Mouse (Mus musculus) heart, embryonic 12.5 days (tissue): ENCODE results near the gene Ufl1. TPM values are rescaled to one million over a fixed set of nuclear protein-coding genes. Genes with fewer than 3 reads are reported as not detected.
"Not testable (repeated sequence)": the region's sequence is repeated elsewhere in the genome, so short reads cannot be mapped to it uniquely, and the experiment has no call there.

Experiments used
- ATAC-seq: fragments of 200-750 bp; cut with Nextera tagmentation; 2 replicates; pipeline ENCODE4 v1.8.0; 2017; ENCODE audit warnings: moderate TSS enrichment, moderate library complexity; ENCODE audit not compliant: insufficient number of reproducible peaks, low FRiP score
- H3K27ac ChIP-seq: fragments of 300-500 bp; sonication (generic); 2 replicates; pipeline ENCODE4 v1.5.1; 2016; ENCODE audit warnings: mild to moderate bottlenecking, moderate library complexity; ENCODE audit not compliant: poor library complexity, severe bottlenecking
- H3K27me3 ChIP-seq: fragments of 300-500 bp; sonication (generic); replicated peaks from 2 replicates; pipeline ENCODE4 v1.6.1; 2016; ENCODE audit warnings: mild to moderate bottlenecking, moderate library complexity
- H3K36me3 ChIP-seq: fragments of 300-500 bp; sonication (generic); 2 replicates; pipeline ENCODE4 v1.6.1; 2016; ENCODE audit warnings: mild to moderate bottlenecking, moderate library complexity
- H3K4me1 ChIP-seq: fragments of 300-500 bp; sonication (generic); replicated peaks from 2 replicates; pipeline ENCODE4 v1.6.1; 2016; ENCODE audit warnings: mild to moderate bottlenecking
- H3K4me2 ChIP-seq: fragments of 300-500 bp; sonication (generic); 2 replicates; pipeline ENCODE4 v1.6.1; 2016; ENCODE audit warnings: mild to moderate bottlenecking, moderate library complexity
- H3K4me3 ChIP-seq: fragments of 300-500 bp; sonication (generic); 2 replicates; pipeline ENCODE4 v1.5.1; 2016; ENCODE audit warnings: mild to moderate bottlenecking
- H3K9ac ChIP-seq: fragments of 300-500 bp; sonication (generic); 2 replicates; pipeline ENCODE4 v1.6.1; 2016; ENCODE audit warnings: mild to moderate bottlenecking, moderate library complexity
- H3K9me3 ChIP-seq: fragments of 300-500 bp; sonication (generic); replicated peaks from 2 replicates; pipeline ENCODE4 v1.6.1; 2016; ENCODE audit warnings: mild to moderate bottlenecking, moderate library complexity
- WGBS: fragments of 180-500 bp; shearing (Covaris S2); methylation state at CpG from one replicate; pipeline ENCODE4 v1.1.7; 2016; 5-methylcytosine and 5-hydroxymethylcytosine counted together
- polyA plus RNA-seq: library from polyadenylated mRNA; unstranded; fragments of >200 nt; fragmentation: Nextera tagmentation; extraction: Ambion mirVana; gene quantifications from 2 replicates; pipeline ENCODE4 v1.2.1, GENCODE M21; 2016

Gene Ufl1
- polyA plus RNA-seq, 1 experiment from 2014 or later, result 29.8 TPM

GRCm38 (mm10) chr4:25235663-25236062, 46.0 kb downstream of the Ufl1 start:
- H3K4me3 ChIP-seq, H3K9ac ChIP-seq, H3K36me3 ChIP-seq, H3K4me1 ChIP-seq, H3K27ac ChIP-seq, H3K4me2 ChIP-seq, ATAC-seq, H3K9me3 ChIP-seq, H3K27me3 ChIP-seq: not testable (repeated sequence)
- whole genome bisulfite sequencing, result 83% methylated on average over 1 of the region's 1 CpGs

- H3K9ac ChIP-seq, H3K9me3 ChIP-seq, H3K4me2 ChIP-seq, ATAC-seq, H3K27me3 ChIP-seq, H3K4me1 ChIP-seq, H3K27ac ChIP-seq, H3K36me3 ChIP-seq, H3K4me3 ChIP-seq: not testable (repeated sequence)
- WGBS, result 79% methylated on average over 1 of the region's 1 CpGs
These were observed 47.9 kb downstream of the Ufl1 start for GRCm38 (mm10) chr4:25233767-25234166.

GRCm38 (mm10) chr4:25232546-25232945, 49.1 kb downstream of the Ufl1 start:
- Histone ChIP-seq H3K27ac (no peak overlapping the region), H3K4me3 (no peak overlapping the region), H3K9ac (no peak overlapping the region), H3K4me2 (no peak overlapping the region), H3K9me3 (no peaks in the 10 kb centered on the region), H3K27me3 (no peaks in the 10 kb centered on the region), H3K36me3 (no peaks in the 10 kb centered on the region), H3K4me1 (no peaks in the 10 kb centered on the region)
- WGBS, result 84% methylated on average over 3 of the region's 3 CpGs
- ATAC-seq, result no peak

- no peak overlapping the region for H3K9ac ChIP-seq
- 40% methylated on average over 1 of the region's 1 CpGs for WGBS
- no peak overlapping the region for H3K4me2 ChIP-seq
- no peak overlapping the region for H3K27ac ChIP-seq
- H3K27me3 ChIP-seq, result no peaks in the 10 kb centered on the region
- no peak for ATAC-seq
- H3K4me1 ChIP-seq, result no peaks in the 10 kb centered on the region
- no peaks in the 10 kb centered on the region for H3K36me3 ChIP-seq
- no peaks in the 10 kb centered on the region for H3K9me3 ChIP-seq
- no peak overlapping the region for H3K4me3 ChIP-seq
These were observed 54.1 kb downstream of the Ufl1 start for GRCm38 (mm10) chr4:25227527-25227926.

GRCm38 (mm10) chr4:25221927-25222326, 59.7 kb downstream of the Ufl1 start:
- Histone ChIP-seq H3K36me3 (no peaks in the 10 kb centered on the region), H3K4me2 (no peak overlapping the region), H3K9ac (no peak overlapping the region), H3K27me3 (no peaks in the 10 kb centered on the region), H3K27ac (no peak overlapping the region), H3K9me3 (no peaks in the 10 kb centered on the region), H3K4me3 (no peak overlapping the region), H3K4me1 (no peaks in the 10 kb centered on the region)
- no peak for ATAC-seq

- 50% methylated on average over 5 of the region's 5 CpGs for WGBS
- Histone ChIP-seq H3K27ac (no peak overlapping the region), H3K4me3 (no peak overlapping the region), H3K4me2 (no peak overlapping the region), H3K36me3 (no peaks in the 10 kb centered on the region), H3K27me3 (peaks cover 3% of the 10 kb centered on the region; the same call in 1 of the 2 replicates), H3K9me3 (no peaks in the 10 kb centered on the region), H3K4me1 (no peaks in the 10 kb centered on the region), H3K9ac (no peak overlapping the region)
- ATAC-seq, result no peak
These were observed 68.2 kb downstream of the Ufl1 start for GRCm38 (mm10) chr4:25213451-25213850.

GRCm38 (mm10) chr4:25206166-25206565, 75.5 kb downstream of the Ufl1 start:
- H3K4me2 ChIP-seq, result no peak overlapping the region
- no peaks in the 10 kb centered on the region for H3K4me1 ChIP-seq
- no peak overlapping the region for H3K4me3 ChIP-seq
- no peak overlapping the region for H3K27ac ChIP-seq
- no peaks in the 10 kb centered on the region for H3K9me3 ChIP-seq
- WGBS, result 82% methylated on average over 4 of the region's 4 CpGs
- ATAC-seq, result no peak
- H3K27me3 ChIP-seq, result no peaks in the 10 kb centered on the region; the same call in 1 of the 2 replicates
- no peak overlapping the region for H3K9ac ChIP-seq
- no peaks in the 10 kb centered on the region for H3K36me3 ChIP-seq

Other genes with a start within 250 kb of the Ufl1 start
- gene Fhl5, start 38.9 kb downstream of the Ufl1 start, polyA plus RNA-seq, result not detected in 2 replicates